In the genomic region with DNA sequence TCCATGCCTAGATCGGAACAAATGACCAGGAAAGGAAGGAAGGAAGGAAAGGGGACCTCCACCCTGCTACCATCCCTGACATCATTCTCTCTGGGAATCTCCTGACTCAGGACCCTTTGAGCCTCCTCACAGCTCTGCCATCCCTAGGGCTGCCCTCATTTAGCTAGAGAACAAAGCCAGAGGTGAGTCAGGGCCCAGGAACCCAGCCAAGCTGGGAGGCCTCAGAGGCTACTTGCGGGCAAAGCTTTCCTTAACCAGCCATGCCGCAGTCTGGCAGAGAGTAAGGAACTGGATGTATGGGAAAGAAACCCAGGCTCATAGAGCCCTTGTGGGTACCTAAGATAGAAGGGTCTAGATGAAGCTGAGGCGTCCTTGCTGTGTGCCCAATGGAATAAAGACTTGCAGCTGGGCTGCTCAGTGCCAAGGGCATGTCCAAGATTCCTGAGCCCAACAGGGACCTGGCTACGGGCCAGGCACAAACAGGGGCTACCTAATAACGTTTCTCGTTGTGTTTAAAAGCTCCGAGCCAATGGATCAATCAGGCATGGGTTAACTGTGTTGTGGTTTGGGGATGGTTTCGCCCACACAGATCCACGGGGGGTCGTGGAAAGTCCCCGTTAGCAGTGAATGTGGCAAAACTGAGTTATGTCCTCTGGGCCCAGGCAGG, we compare ENCODE assay signal across 8 mouse cellular contexts. TPM values are rescaled to one million over a fixed set of nuclear protein-coding genes. Genes with fewer than 3 reads are reported as not detected.
A peak's percentile ranks its signal among the peaks of the same experiment; 100 is the strongest.
DNase-seq lines count a peak whose midpoint lies in the region; ATAC-seq and TF ChIP-seq lines count a peak whose summit lies in the region.
"Had no signal": no experiment of that assay in that cellular context is flagged by ENCODE, and none has a peak within 500 bp of the region (broad histone marks: within the 10 kb centered on the region; RNA-seq: fewer than 3 reads in every experiment).

No protein-coding gene starts in this region.

- TF ChIP-seq POLR2A in brain, embryonic 14.5 days (IDR thresholded peaks at IDR 0.05; ENCODE audit: borderline replicate concordance, extremely low read depth, insufficient read depth, insufficient read length, poor library complexity, severe bottlenecking): no peak

- TF ChIP-seq EP300 in heart, postnatal 0 days (IDR thresholded peaks at IDR 0.05; ENCODE audit: low read depth): no peak

- peaks cover 13% of the 10 kb centered on the region for H3K27me3 ChIP-seq in heart, postnatal 0 days (ENCODE audit: control insufficient read depth, insufficient read depth, low read length)
- H3K27me3 ChIP-seq in liver, embryonic 12.5 days (replicated peaks): peaks cover 73% of the 10 kb centered on the region

- no peaks in the 10 kb centered on the region for H3K9me3 ChIP-seq in heart, postnatal 0 days (replicated peaks; ENCODE audit: control insufficient read depth, low read length)
- no peaks in the 10 kb centered on the region for H3K9me3 ChIP-seq in liver, embryonic 12.5 days (replicated peaks)
- H3K9me3 ChIP-seq: lung, embryonic 15.5 days had no signal

- H3K9ac ChIP-seq in heart, postnatal 0 days (replicated peaks; ENCODE audit: low read depth, low read length): no peak overlapping the region
- H3K9ac ChIP-seq in liver, embryonic 12.5 days: no peak overlapping the region
- H3K9ac ChIP-seq: lung, embryonic 15.5 days had no signal

- WGBS in heart, postnatal 0 days: 46% methylated on average over 12 of the region's 12 CpGs
- WGBS in liver, embryonic 12.5 days (ENCODE audit: insufficient replicate concordance): 69% methylated on average over 12 of the region's 12 CpGs

- DNase-seq in retina, postnatal 1 day: peak; percentile 34
- DNase-seq in retina, embryonic 14.5 days (ENCODE audit: low spot score): no peak
- peak; percentile 79 for DNase-seq in brain, embryonic 14.5 days (ENCODE audit: low read depth)
- DNase-seq in heart, postnatal 0 days (ENCODE audit: low spot score): no peak
- DNase-seq in lung, postnatal 36 days: peak; percentile 48
- DNase-seq in left cerebral cortex, adult 11 months (ENCODE audit: low spot score): no peak

- no peak for TF ChIP-seq CTCF in brain, embryonic 14.5 days (IDR thresholded peaks at IDR 0.05; ENCODE audit: borderline replicate concordance, extremely low read depth, insufficient read depth, insufficient read length)
- TF ChIP-seq CTCF in heart, postnatal 0 days (IDR thresholded peaks at IDR 0.05; ENCODE audit: low read depth): no peak

- peaks cover 37% of the 10 kb centered on the region for H3K4me1 ChIP-seq in heart, postnatal 0 days (ENCODE audit: control insufficient read depth, insufficient read depth)
- peaks cover 11% of the 10 kb centered on the region for H3K4me1 ChIP-seq in liver, embryonic 12.5 days

- H3K36me3 ChIP-seq in heart, postnatal 0 days (replicated peaks; ENCODE audit: control insufficient read depth, insufficient read depth, low read length): no peaks in the 10 kb centered on the region
- no peaks in the 10 kb centered on the region for H3K36me3 ChIP-seq in liver, embryonic 12.5 days
- H3K36me3 ChIP-seq: lung, embryonic 15.5 days had no signal

- H3K27ac ChIP-seq in heart, postnatal 0 days (ENCODE audit: low read depth): peak overlapping the region; percentile 44
- no peak overlapping the region for H3K27ac ChIP-seq in liver, embryonic 12.5 days
- H3K27ac ChIP-seq: lung, embryonic 15.5 days had no signal

- ATAC-seq in heart, postnatal 0 days (ENCODE audit: insufficient read depth, low read depth): peak; percentile 59
- ATAC-seq in liver, embryonic 12.5 days: no peak

- H3K4me2 ChIP-seq in heart, postnatal 0 days (ENCODE audit: low read depth, low read length): no peak overlapping the region
- H3K4me2 ChIP-seq in liver, embryonic 12.5 days: no peak overlapping the region
- H3K4me2 ChIP-seq: lung, embryonic 15.5 days had no signal

- no peak overlapping the region for H3K4me3 ChIP-seq in heart, postnatal 0 days (ENCODE audit: low read depth, low read length)
- H3K4me3 ChIP-seq in liver, embryonic 12.5 days: no peak overlapping the region
- H3K4me3 ChIP-seq: lung, embryonic 15.5 days had no signal

RNA-seq across cellular contexts. Expression of a gene that starts 6.6 kb away (rescaled TPM):
- 26.0 and 38.9 TPM in 2 replicates for polyA plus RNA-seq in brain, embryonic 14.5 days (2012; rRNA removed)
- total RNA-seq in heart, postnatal 0 days (2014; rRNA removed; ENCODE audit: low replicate concordance): 14.2 and 29.3 TPM in 2 replicates
- 23.6 and 26.6 TPM in 2 replicates for polyA plus RNA-seq in heart, postnatal 0 days (2015; fragmentation: Nextera tagmentation; extraction: Ambion mirVana)
- 4.4 and 4.9 TPM in 2 replicates for polyA plus RNA-seq in liver, embryonic 12.5 days (2016; fragmentation: Nextera tagmentation; extraction: Ambion mirVana)

RNA-seq across cellular contexts. Expression of a gene that starts 34.3 kb away (rescaled TPM):
- polyA plus RNA-seq in brain, embryonic 14.5 days (2012; rRNA removed): 1.8 and 2.2 TPM in 2 replicates
- total RNA-seq in heart, postnatal 0 days (2014; rRNA removed; ENCODE audit: low replicate concordance): 2.1 TPM in 2 replicates
- 0.70 and 0.96 TPM in 2 replicates for polyA plus RNA-seq in heart, postnatal 0 days (2015; fragmentation: Nextera tagmentation; extraction: Ambion mirVana)
- polyA plus RNA-seq in liver, embryonic 12.5 days (2016; fragmentation: Nextera tagmentation; extraction: Ambion mirVana): 39.5 and 42.0 TPM in 2 replicates

RNA-seq across cellular contexts. Expression of a gene that starts 37.7 kb away (rescaled TPM):
- polyA plus RNA-seq in brain, embryonic 14.5 days (2012; rRNA removed): 14.0 and 15.0 TPM in 2 replicates
- 49.0 and 67.2 TPM in 2 replicates for total RNA-seq in heart, postnatal 0 days (2014; rRNA removed; ENCODE audit: low replicate concordance)
- polyA plus RNA-seq in heart, postnatal 0 days (2015; fragmentation: Nextera tagmentation; extraction: Ambion mirVana): 18.9 and 19.8 TPM in 2 replicates
- 9.9 and 10.3 TPM in 2 replicates for polyA plus RNA-seq in liver, embryonic 12.5 days (2016; fragmentation: Nextera tagmentation; extraction: Ambion mirVana)

Comparison
In these comparisons a context has a peak if more than half of its experiments do, and no peak if none do; other contexts are left out.
1. DNase-seq: peak in retina, postnatal 1 day (single experiment), brain, embryonic 14.5 days (single experiment) and lung, postnatal 36 days (single experiment); none in retina, embryonic 14.5 days (single experiment), heart, postnatal 0 days (single experiment) and left cerebral cortex, adult 11 months (single experiment).
2. RNA of a gene that starts 34.3 kb away (polyA plus RNA-seq): 39.5 to 42.0 TPM in liver, embryonic 12.5 days; 1.8 to 2.2 TPM in brain, embryonic 14.5 days and 0.70 to 0.96 TPM in heart, postnatal 0 days; every median in the first group is over 10 times any median in the second.